13 mouse cellular contexts compared by ENCODE assay signal in genomic region chr12:100681752-100682151, GRCm38 (mm10). TPM values are rescaled to one million over a fixed set of nuclear protein-coding genes. Genes with fewer than 3 reads are reported as not detected.
DNase-seq lines count a peak whose midpoint lies in the region; ATAC-seq and TF ChIP-seq lines count a peak whose summit lies in the region.
"Had no signal": no experiment of that assay in that cellular context is flagged by ENCODE, and none has a peak within 500 bp of the region (broad histone marks: within the 10 kb centered on the region; RNA-seq: fewer than 3 reads in every experiment).

No protein-coding gene starts in this region.

- no peak for TF ChIP-seq EP300 in liver, embryonic 14.5 days (IDR thresholded peaks at IDR 0.05; ENCODE audit: low read depth)

- no peak overlapping the region for H3K4me2 ChIP-seq in heart, embryonic 16.5 days (ENCODE audit: low read depth, low read length)
- H3K4me2 ChIP-seq in liver, embryonic 14.5 days (ENCODE audit: low read depth), result no peak overlapping the region
- no peak overlapping the region for H3K4me2 ChIP-seq in neural tube, embryonic 15.5 days
- H3K4me2 ChIP-seq: forebrain, embryonic 13.5 days; liver, embryonic 13.5 days had no signal

- no peaks in the 10 kb centered on the region; the same call in 1 of the 2 replicates for H3K4me1 ChIP-seq in heart, embryonic 16.5 days (ENCODE audit: control insufficient read depth, insufficient read depth, low read length)
- peaks cover 3% of the 10 kb centered on the region; the same call in 1 of the 2 replicates for H3K4me1 ChIP-seq in heart, embryonic 10.5 days
- H3K4me1 ChIP-seq in liver, embryonic 14.5 days (replicated peaks; ENCODE audit: control insufficient read depth in 2 of 2, insufficient read depth in 2 of 2, low read length in 1 of 2), result no peaks in the 10 kb centered on the region; a peak in 1 of 4 replicates
- H3K4me1 ChIP-seq in neural tube, embryonic 15.5 days, result no peaks in the 10 kb centered on the region
- H3K4me1 ChIP-seq: forebrain, embryonic 13.5 days had no signal

- no peaks in the 10 kb centered on the region for H3K9me3 ChIP-seq in heart, embryonic 16.5 days (replicated peaks; ENCODE audit: control insufficient read depth, low read length)
- H3K9me3 ChIP-seq in heart, embryonic 10.5 days, result no peaks in the 10 kb centered on the region
- no peaks in the 10 kb centered on the region for H3K9me3 ChIP-seq in liver, embryonic 14.5 days (ENCODE audit: control insufficient read depth, low read length)
- H3K9me3 ChIP-seq in neural tube, embryonic 15.5 days (replicated peaks), result no peaks in the 10 kb centered on the region
- H3K9me3 ChIP-seq: forebrain, embryonic 13.5 days; liver, embryonic 13.5 days had no signal

- 70% methylated on average over 7 of the region's 7 CpGs for WGBS in heart, embryonic 16.5 days
- 75% methylated on average over 7 of the region's 7 CpGs for WGBS in heart, embryonic 10.5 days
- 34% methylated on average over 7 of the region's 7 CpGs for WGBS in liver, embryonic 14.5 days (ENCODE audit: insufficient replicate concordance)
- WGBS in neural tube, embryonic 15.5 days, result 83% methylated on average over 7 of the region's 7 CpGs

- H3K27me3 ChIP-seq in heart, embryonic 16.5 days (ENCODE audit: control insufficient read depth, insufficient read depth, low read length), result no peaks in the 10 kb centered on the region
- no peaks in the 10 kb centered on the region for H3K27me3 ChIP-seq in heart, embryonic 10.5 days (ENCODE audit: insufficient read depth, poor library complexity, severe bottlenecking)
- no peaks in the 10 kb centered on the region for H3K27me3 ChIP-seq in liver, embryonic 14.5 days (ENCODE audit: control insufficient read depth, insufficient read depth, low read length)
- H3K27me3 ChIP-seq in neural tube, embryonic 15.5 days (replicated peaks), result no peaks in the 10 kb centered on the region
- H3K27me3 ChIP-seq: forebrain, embryonic 13.5 days; liver, embryonic 13.5 days; Patski had no signal

- DNase-seq in heart, embryonic 10.5 days (ENCODE audit: low spot score), result no peak
- DNase-seq in liver, embryonic 14.5 days (ENCODE audit: low read depth in 3 of 3, low spot score in 3 of 3), result no peak
- DNase-seq in thymus, adult 18-20 months, result peak; percentile 21 to 38
- DNase-seq in spleen, postnatal 4 days (ENCODE audit: low spot score in 2 of 2), result no peak
- DNase-seq in spleen, adult 12 weeks (ENCODE audit: low spot score), result no peak
- DNase-seq in kidney, postnatal 25 days, result no peak
- DNase-seq: liver, embryonic 13.5 days had no signal

- 0 out of 2 replicates have a peak, but pooled peaks have one; percentile 51 for ATAC-seq in heart, embryonic 16.5 days (replicated peaks; ENCODE audit: extremely low read depth, insufficient read depth, low FRiP score)
- ATAC-seq in liver, embryonic 14.5 days (ENCODE audit: insufficient read depth), result peak; percentile 33; the same call in 1 of the 2 replicates
- ATAC-seq in neural tube, embryonic 15.5 days (ENCODE audit: low FRiP score), result no peak
- ATAC-seq: forebrain, embryonic 13.5 days; lung, postnatal 0 days; Patski had no signal

- TF ChIP-seq CTCF in liver, embryonic 14.5 days (IDR thresholded peaks at IDR 0.05; ENCODE audit: low read depth), result no peak

- H3K27ac ChIP-seq in heart, embryonic 16.5 days (ENCODE audit: low read length), result no peak overlapping the region
- H3K27ac ChIP-seq in heart, embryonic 10.5 days, result no peak overlapping the region
- no peak overlapping the region for H3K27ac ChIP-seq in liver, embryonic 14.5 days
- H3K27ac ChIP-seq in neural tube, embryonic 15.5 days (replicated peaks), result no peak overlapping the region
- H3K27ac ChIP-seq: forebrain, embryonic 13.5 days; layer of hippocampus, adult 2 months; liver, embryonic 13.5 days had no signal

- no peak overlapping the region for H3K9ac ChIP-seq in heart, embryonic 16.5 days (ENCODE audit: low read length)
- H3K9ac ChIP-seq in liver, embryonic 14.5 days (replicated peaks), result no peak overlapping the region
- H3K9ac ChIP-seq in neural tube, embryonic 15.5 days (replicated peaks), result no peak overlapping the region
- H3K9ac ChIP-seq: forebrain, embryonic 13.5 days; liver, embryonic 13.5 days had no signal

- H3K4me3 ChIP-seq in heart, embryonic 16.5 days (ENCODE audit: low read length), result no peak overlapping the region
- H3K4me3 ChIP-seq in heart, embryonic 10.5 days, result no peak overlapping the region
- no peak overlapping the region for H3K4me3 ChIP-seq in liver, embryonic 14.5 days (ENCODE audit: insufficient read depth in 1 of 2, low read depth in 2 of 2, low read length in 2 of 2)
- no peak overlapping the region for H3K4me3 ChIP-seq in neural tube, embryonic 15.5 days (replicated peaks)
- H3K4me3 ChIP-seq: forebrain, embryonic 13.5 days; layer of hippocampus, adult 2 months; liver, embryonic 13.5 days had no signal

- H3K36me3 ChIP-seq in heart, embryonic 16.5 days (ENCODE audit: control insufficient read depth, insufficient read depth), result no peaks in the 10 kb centered on the region
- H3K36me3 ChIP-seq in heart, embryonic 10.5 days, result no peaks in the 10 kb centered on the region
- no peaks in the 10 kb centered on the region for H3K36me3 ChIP-seq in liver, embryonic 14.5 days (replicated peaks; ENCODE audit: control insufficient read depth, insufficient read depth, low read depth)
- no peaks in the 10 kb centered on the region for H3K36me3 ChIP-seq in neural tube, embryonic 15.5 days
- H3K36me3 ChIP-seq: liver, embryonic 13.5 days had no signal

RNA-seq across cellular contexts. Expression of gene Rps6ka5, which starts 45.0 kb away (rescaled TPM):
- polyA plus RNA-seq in heart, embryonic 16.5 days (2015; fragmentation: Nextera tagmentation; extraction: Ambion mirVana), result 4.2 and 4.4 TPM in 2 replicates
- polyA plus RNA-seq in heart, embryonic 10.5 days (2016; fragmentation: Nextera tagmentation; extraction: Ambion mirVana), result 4.9 and 5.5 TPM in 2 replicates
- polyA plus RNA-seq in liver, embryonic 14.5 days (2012; rRNA removed), result 0.80 and 1.4 TPM in 2 replicates
- polyA plus RNA-seq in liver, embryonic 14.5 days (2014; fragmentation: Nextera tagmentation; extraction: Ambion mirVana), result 0.81 and 1.2 TPM in 2 replicates
- polyA plus RNA-seq in neural tube, embryonic 15.5 days (2015; fragmentation: Nextera tagmentation; extraction: Ambion mirVana), result 4.9 and 5.9 TPM in 2 replicates

Comparison
In these comparisons a context has a peak if more than half of its experiments do, and no peak if none do; other contexts are left out.
1. DNase-seq: peak in thymus, adult 18-20 months (2 of 2); none in heart, embryonic 10.5 days (single experiment), liver, embryonic 14.5 days (0 of 3), spleen, postnatal 4 days (0 of 2), spleen, adult 12 weeks (single experiment) and kidney, postnatal 25 days (0 of 2).